Mouse (Mus musculus): ENCODE measurements at regions not wholly inside any gene's neighbourhood (a gene's known extent, or its start where the extent isn't known, plus 50 kb on each side); places are given as distances from the start of the nearest gene placed in this dataset.

DNA sequence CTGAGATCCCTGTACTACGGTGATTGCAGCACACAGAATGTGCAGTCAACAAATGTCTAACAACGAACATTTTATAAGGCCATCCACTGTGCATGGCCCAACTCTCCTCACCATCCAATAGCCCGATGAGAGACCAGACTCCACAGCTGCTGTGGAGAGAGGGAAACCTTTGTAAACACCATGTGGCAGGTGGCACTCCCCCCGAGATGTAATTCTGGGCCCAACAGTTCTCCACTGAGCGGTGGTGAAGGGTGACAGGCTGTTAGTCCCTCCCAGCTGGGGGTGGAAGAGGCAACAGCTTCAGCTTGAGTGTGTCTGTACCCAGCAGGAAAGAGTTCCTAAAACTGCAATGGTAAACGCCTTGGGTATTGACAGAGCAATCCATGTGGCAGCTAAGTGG, 263.0 kb upstream of the Ppargc1a start:
- DNase-seq, result no peak

GRCm38 (mm10) chr5:51830015-51830414, 262.5 kb upstream of the Ppargc1a start:
- no peak for DNase-seq

DNA sequence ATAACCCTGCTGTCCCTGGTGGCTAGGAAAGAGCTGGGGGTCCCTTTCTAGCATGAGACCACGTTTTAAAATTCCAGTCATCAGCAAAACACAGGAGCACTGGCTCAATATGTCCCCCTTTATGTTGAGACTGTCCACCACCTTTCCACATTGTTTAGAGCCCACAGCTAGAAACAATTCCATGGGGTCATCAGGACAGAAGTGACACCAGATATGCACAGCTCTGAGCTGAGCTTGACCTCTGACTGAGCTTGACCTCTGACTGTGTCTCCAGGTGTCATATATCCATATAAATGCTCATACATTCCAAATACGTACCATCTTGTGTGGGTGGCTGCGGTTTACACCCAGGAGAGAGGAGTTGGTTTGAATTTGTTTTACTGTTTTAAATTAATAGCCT, 262.1 kb upstream of the Ppargc1a start:
- DNase-seq, result no peak

DNA sequence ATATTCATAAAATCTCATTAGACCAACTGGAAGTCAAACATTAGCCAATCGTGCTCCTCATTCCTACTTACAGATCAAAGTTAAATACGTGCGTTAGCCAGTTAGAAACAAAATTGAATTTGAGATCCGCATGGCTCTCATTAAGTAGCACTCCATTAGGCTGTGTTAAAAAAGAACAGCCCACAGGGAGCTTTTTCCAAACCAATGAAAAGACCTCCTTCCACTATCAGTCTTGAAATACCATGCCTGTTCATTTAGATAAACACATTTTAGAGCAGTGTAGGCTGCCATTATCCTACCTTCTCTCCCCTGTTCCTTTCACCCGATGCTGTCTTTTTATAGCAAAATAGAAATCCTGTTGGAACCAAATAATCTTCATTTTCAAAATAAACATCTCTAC, 261.5 kb upstream of the Ppargc1a start:
- no peak for DNase-seq

- no peak for DNase-seq
Measured at GRCm38 (mm10) chr5:51826269-51826668, 258.7 kb upstream of the Ppargc1a start.

DNA sequence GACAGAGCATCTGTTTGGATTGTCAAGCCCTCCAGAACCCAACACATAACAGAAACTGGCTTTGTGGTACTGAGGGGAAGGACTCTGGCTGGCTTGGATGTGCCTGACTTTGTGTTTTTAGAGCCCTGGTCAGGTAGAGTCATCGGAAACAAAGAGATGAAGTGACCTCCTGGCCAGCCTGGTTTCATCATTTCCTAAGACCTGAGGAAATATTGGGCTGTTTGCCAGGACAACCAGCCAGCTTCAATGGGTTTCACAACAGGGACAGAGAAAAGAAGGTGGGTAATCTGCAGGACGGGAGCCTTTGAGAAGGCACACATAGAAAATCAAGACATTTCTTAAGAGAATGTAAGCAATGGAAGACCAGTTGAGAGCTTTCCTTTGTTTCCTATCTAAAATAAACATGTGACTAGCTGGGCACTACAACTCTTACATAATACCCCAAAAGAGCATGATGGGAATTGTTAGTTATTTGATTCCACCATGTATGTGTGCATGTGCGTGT, 258.1 kb upstream of the Ppargc1a start:
- DNase-seq, result no peak

GRCm38 (mm10) chr5:51824731-51825130, 257.2 kb upstream of the Ppargc1a start:
- DNase-seq, result no peak

GRCm38 (mm10) chr5:51823657-51824056, 256.1 kb upstream of the Ppargc1a start:
- no peak for DNase-seq

GRCm38 (mm10) chr5:51816258-51816657, 248.7 kb upstream of the Ppargc1a start:
- no peak for DNase-seq

- DNase-seq, result no peak
Measured at GRCm38 (mm10) chr5:51811728-51812127, 244.2 kb upstream of the Ppargc1a start.

GRCm38 (mm10) chr5:51801486-51801885, 234.0 kb upstream of the Ppargc1a start:
- peak; percentile 36 for DNase-seq

DNA sequence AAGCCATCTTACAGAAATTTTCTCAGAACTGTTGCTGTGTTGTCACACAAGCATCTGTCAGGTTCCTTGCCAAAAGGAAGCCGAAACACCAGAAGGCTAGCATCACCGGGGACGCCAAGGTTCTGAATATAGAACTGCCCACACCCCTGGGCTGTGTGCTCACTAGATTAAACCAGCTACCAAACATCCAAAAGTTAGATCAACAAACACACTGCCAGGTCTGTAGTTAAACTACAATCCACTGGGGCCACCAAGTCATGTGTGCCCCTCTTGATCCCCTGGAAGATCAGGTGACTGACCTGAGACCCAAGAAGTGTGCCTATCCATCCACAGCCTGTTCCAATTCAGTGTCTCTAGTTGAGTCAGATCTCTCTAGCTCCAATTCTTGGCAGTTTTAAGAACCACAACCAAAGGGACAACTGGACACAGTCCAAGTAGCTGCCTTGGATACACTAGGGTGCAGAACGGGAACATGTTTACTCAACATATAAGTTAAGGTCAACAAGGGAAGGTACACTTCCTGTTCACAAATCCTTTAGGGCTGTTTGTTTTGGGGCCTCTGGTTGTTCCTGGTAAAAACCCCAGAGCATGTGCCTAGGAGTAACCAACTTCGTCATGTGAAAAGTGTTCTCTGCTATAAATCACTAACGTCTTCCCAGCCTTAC, 232.0 kb upstream of the Ppargc1a start:
- DNase-seq, result no peak

DNA sequence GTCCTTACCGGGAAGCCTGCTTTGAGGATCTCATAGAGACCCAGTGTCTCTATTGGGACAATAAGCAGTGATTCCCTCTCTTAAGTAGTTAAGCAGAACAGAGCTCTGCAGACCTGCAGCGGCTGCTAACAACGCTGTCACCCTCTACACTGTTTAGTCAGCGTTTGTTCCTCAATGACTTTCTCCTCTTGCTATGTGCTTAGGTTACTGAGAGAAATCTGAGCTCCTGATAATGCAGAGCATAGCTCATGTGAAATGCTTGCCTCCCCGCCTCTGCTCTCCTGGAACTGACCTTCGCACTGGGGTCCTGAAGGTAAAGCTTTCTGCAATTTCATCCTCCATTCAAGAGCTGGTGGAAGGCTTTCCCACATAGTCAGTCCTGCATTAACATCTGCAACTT, 226.6 kb upstream of the Ppargc1a start:
- no peak for DNase-seq

GRCm38 (mm10) chr5:51792950-51793349, 225.4 kb upstream of the Ppargc1a start:
- DNase-seq, result no peak

DNA sequence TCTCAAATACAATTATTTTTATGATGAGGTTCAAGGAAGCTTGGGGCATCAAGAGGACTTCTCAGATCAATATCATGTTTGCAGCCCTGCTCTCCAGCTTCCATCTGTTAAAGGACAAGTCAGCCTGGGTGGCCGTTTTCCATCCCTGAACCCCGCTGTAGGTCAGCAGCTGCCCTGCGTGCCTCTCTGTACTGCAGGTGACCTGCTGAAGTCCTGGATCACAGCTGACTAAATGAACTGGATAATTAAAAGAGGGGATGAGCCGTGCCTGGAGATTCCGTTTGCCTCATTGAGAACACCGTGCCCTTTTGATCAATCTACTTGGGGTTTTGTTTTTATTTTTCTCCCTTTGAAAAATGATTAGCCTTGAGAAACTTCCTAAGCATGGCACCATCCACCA, 221.2 kb upstream of the Ppargc1a start:
- DNase-seq, result no peak

DNA sequence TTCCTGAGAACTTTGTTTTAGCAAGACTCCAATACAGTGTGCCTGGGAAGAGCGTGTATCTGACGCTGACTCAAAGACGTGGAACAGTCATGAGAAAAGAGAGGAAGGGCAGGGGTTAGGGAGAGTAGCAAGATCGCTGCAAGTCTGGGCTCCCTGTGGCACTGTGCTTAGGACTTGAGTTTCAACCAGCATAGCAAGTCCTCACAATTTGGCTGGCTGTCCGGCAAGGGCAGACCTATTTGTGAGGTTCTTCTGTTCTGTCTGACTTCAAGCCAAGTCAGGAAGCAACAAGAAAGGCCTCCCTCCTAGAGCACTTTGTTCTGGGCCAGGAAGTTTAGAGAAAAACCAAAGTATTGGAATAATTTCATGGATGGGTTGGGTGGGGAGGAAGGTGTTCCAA, 216.0 kb upstream of the Ppargc1a start:
- DNase-seq, result no peak

- DNase-seq, result no peak
Measured at GRCm38 (mm10) chr5:51783099-51783498, 215.6 kb upstream of the Ppargc1a start.

DNA sequence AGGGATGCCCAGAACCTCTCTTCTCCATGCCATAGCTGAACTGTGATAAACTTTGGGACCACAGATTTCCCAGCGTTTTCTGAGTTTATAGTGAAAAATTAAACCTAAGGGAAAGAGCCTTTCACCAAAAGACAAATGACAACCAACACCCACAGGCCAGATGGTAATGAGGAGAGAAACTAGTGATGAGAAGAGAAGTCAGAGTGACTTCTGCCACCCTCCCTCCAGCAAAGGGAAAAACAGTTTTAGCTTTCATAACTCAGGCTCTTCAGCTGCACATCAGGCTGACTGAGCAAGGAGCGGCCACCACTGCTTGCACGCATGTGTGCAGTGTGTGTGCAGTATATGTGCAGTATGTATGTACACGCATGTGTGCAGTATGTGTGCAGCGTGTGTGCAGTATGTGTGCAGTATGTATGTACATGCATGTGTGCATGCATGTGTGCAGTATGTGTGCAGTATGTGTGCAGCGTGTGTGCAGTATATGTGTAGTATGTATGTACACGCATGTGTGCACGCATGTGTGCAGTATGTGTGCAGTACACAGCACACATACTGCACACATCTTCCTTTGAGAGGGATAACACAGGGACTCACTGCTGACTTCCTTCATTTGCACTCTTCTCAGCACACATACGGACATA, 208.1 kb upstream of the Ppargc1a start:
- no peak for DNase-seq

DNA sequence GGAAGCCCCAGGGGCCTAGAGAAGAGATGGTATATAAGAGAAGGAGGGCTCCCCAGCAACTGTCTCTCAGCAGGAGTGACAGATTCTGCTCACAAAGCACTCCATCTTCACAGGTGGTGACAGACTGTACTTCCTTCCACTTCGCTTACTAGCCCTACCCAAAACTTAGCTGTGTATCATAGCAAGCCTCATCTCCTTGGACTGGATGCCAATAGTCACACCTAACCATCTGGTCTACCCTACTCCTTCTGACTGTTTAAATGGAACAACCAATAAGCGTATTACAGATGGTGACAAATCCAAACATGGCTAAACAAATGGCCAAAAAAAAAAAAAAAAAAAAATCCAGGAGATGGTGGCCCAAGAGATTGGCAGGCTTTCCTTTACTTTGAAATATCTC, 204.1 kb upstream of the Ppargc1a start:
- peak; percentile 20 for DNase-seq

- no peak for DNase-seq
Measured at GRCm38 (mm10) chr5:51766111-51766510, 198.6 kb upstream of the Ppargc1a start.

- peak; percentile 24 for DNase-seq
Measured at GRCm38 (mm10) chr5:51764416-51764815, 196.9 kb upstream of the Ppargc1a start.

- DNase-seq, result no peak
Measured at GRCm38 (mm10) chr5:51763599-51763998, 196.1 kb upstream of the Ppargc1a start.

GRCm38 (mm10) chr5:51762352-51762751, 194.8 kb upstream of the Ppargc1a start:
- DNase-seq, result no peak

DNA sequence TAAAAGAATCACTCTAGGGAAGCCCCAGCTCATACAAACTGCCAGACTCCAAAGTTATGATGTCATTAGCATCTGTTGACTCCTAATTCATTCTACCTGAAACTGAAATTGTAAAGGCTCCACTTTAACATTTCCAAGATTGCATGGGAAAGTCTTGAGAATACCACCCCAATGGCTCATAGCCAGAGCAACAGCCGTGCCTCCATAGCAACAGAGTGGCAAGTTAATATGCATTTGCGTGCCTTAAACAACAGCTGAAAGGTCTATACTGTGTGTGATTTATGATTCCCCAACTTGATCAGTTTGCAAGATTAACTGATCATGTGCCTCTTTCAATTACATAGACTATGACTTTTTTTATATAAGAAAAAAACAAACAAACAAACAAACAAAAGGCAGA, 190.8 kb upstream of the Ppargc1a start:
- DNase-seq, result no peak

GRCm38 (mm10) chr5:51757864-51758263, 190.3 kb upstream of the Ppargc1a start:
- no peak for DNase-seq

All from cerebellum, adult 8-10 months (tissue).